In genomic region chr9:28969455-28969854, GRCm38 (mm10) we compare ENCODE assay signal across 21 mouse cellular contexts.
DNase-seq lines count a peak whose midpoint lies in the region; ATAC-seq and TF ChIP-seq lines count a peak whose summit lies in the region.
"Had no signal": no experiment of that assay in that cellular context is flagged by ENCODE, and none has a peak within 500 bp of the region (broad histone marks: within the 10 kb centered on the region; RNA-seq: fewer than 3 reads in every experiment).

No protein-coding gene starts in this region.

- WGBS in forebrain, embryonic 14.5 days: 75% methylated on average over 1 of the region's 1 CpGs
- WGBS in forebrain, embryonic 12.5 days: 85% methylated on average over 1 of the region's 1 CpGs
- WGBS in forebrain, postnatal 0 days: 61% methylated on average over 1 of the region's 1 CpGs
- WGBS in forebrain, embryonic 15.5 days: 66% methylated on average over 1 of the region's 1 CpGs

- H3K36me3 ChIP-seq in forebrain, embryonic 14.5 days (ENCODE audit: control insufficient read depth, insufficient read depth, low read length): no peaks in the 10 kb centered on the region
- no peaks in the 10 kb centered on the region for H3K36me3 ChIP-seq in forebrain, embryonic 12.5 days (replicated peaks)
- H3K36me3 ChIP-seq in forebrain, postnatal 0 days (ENCODE audit: insufficient read depth): no peaks in the 10 kb centered on the region
- no peaks in the 10 kb centered on the region for H3K36me3 ChIP-seq in forebrain, embryonic 15.5 days
- H3K36me3 ChIP-seq: embryonic facial prominence, embryonic 13.5 days; embryonic facial prominence, embryonic 15.5 days had no signal

- ATAC-seq in forebrain, embryonic 14.5 days: peak; percentile 52; the same call in 1 of the 2 replicates
- ATAC-seq in forebrain, embryonic 12.5 days (ENCODE audit: low FRiP score): no peak
- peak; percentile 78 for ATAC-seq in forebrain, postnatal 0 days
- ATAC-seq in forebrain, embryonic 15.5 days (replicated peaks): no peak; the same call in 1 of the 2 replicates

- no peak overlapping the region for H3K27ac ChIP-seq in forebrain, embryonic 14.5 days (ENCODE audit: low read depth, low read length)
- no peak overlapping the region for H3K27ac ChIP-seq in forebrain, embryonic 12.5 days
- no peak overlapping the region for H3K27ac ChIP-seq in forebrain, postnatal 0 days (ENCODE audit: low read depth, low read length)
- no peak overlapping the region for H3K27ac ChIP-seq in forebrain, embryonic 15.5 days (replicated peaks)
- H3K27ac ChIP-seq: embryonic facial prominence, embryonic 13.5 days; embryonic facial prominence, embryonic 15.5 days; gastrocnemius, adult 2 months had no signal

- H3K27me3 ChIP-seq in forebrain, embryonic 14.5 days (replicated peaks; ENCODE audit: control insufficient read depth, insufficient read depth, low read length): no peaks in the 10 kb centered on the region
- H3K27me3 ChIP-seq in forebrain, embryonic 12.5 days: no peaks in the 10 kb centered on the region
- H3K27me3 ChIP-seq in forebrain, postnatal 0 days (ENCODE audit: insufficient read depth, low read length): no peaks in the 10 kb centered on the region
- H3K27me3 ChIP-seq in forebrain, embryonic 15.5 days: no peaks in the 10 kb centered on the region
- H3K27me3 ChIP-seq: embryonic facial prominence, embryonic 13.5 days; embryonic facial prominence, embryonic 15.5 days had no signal

- no peak overlapping the region for H3K4me2 ChIP-seq in forebrain, embryonic 14.5 days (ENCODE audit: low read length)
- H3K4me2 ChIP-seq in forebrain, embryonic 12.5 days: no peak overlapping the region
- no peak overlapping the region for H3K4me2 ChIP-seq in forebrain, postnatal 0 days (ENCODE audit: low read depth)
- no peak overlapping the region for H3K4me2 ChIP-seq in forebrain, embryonic 15.5 days (replicated peaks)
- H3K4me2 ChIP-seq: embryonic facial prominence, embryonic 13.5 days; embryonic facial prominence, embryonic 15.5 days had no signal

- DNase-seq in forebrain, embryonic 14.5 days (ENCODE audit: low spot score): peak; percentile 32
- no peak for DNase-seq in forebrain, postnatal 0 days
- DNase-seq in brain, embryonic 14.5 days (ENCODE audit: low read depth): peak; percentile 70
- DNase-seq in neural tube, embryonic 10.5 days (ENCODE audit: extremely low spot score, low spot score): no peak
- DNase-seq in urinary bladder, postnatal 25 days (ENCODE audit: low spot score): no peak
- DNase-seq: adrenal gland, adult 2 months; adrenal gland, postnatal 10 days; adrenal gland, postnatal 25 days; cerebellum, adult 11 months; cerebellum, adult 18-20 months; cerebellum, adult 8-10 months; cerebellum, adult 9-11 months; cerebellum, postnatal 14 days; cerebellum, postnatal 36 days; embryo, embryonic 11 days; gastrocnemius, adult 2 months had no signal

- TF ChIP-seq POLR2A in brain, embryonic 14.5 days (IDR thresholded peaks at IDR 0.05; ENCODE audit: borderline replicate concordance, extremely low read depth, insufficient read depth, insufficient read length, poor library complexity, severe bottlenecking): no peak

- no peaks in the 10 kb centered on the region for H3K4me1 ChIP-seq in forebrain, embryonic 14.5 days (ENCODE audit: control insufficient read depth, insufficient read depth, low read length)
- H3K4me1 ChIP-seq in forebrain, embryonic 12.5 days: no peaks in the 10 kb centered on the region
- no peaks in the 10 kb centered on the region for H3K4me1 ChIP-seq in forebrain, postnatal 0 days (ENCODE audit: insufficient read depth)
- H3K4me1 ChIP-seq in forebrain, embryonic 15.5 days: no peaks in the 10 kb centered on the region
- H3K4me1 ChIP-seq: embryonic facial prominence, embryonic 13.5 days; embryonic facial prominence, embryonic 15.5 days had no signal

- H3K9me3 ChIP-seq in forebrain, embryonic 14.5 days (replicated peaks; ENCODE audit: control insufficient read depth, low read length): no peaks in the 10 kb centered on the region; the same call in 1 of the 2 replicates
- 0 out of 2 replicates have a peak, but pooled peaks cover 5% of the 10 kb centered on the region for H3K9me3 ChIP-seq in forebrain, embryonic 12.5 days
- H3K9me3 ChIP-seq in forebrain, postnatal 0 days (ENCODE audit: low read length): no peaks in the 10 kb centered on the region
- H3K9me3 ChIP-seq in forebrain, embryonic 15.5 days: no peaks in the 10 kb centered on the region; the same call in 1 of the 2 replicates
- H3K9me3 ChIP-seq: embryonic facial prominence, embryonic 13.5 days; embryonic facial prominence, embryonic 15.5 days had no signal

- TF ChIP-seq CTCF in forebrain, postnatal 0 days (IDR thresholded peaks at IDR 0.05; ENCODE audit: low read depth): no peak
- no peak for TF ChIP-seq CTCF in brain, embryonic 14.5 days (IDR thresholded peaks at IDR 0.05; ENCODE audit: borderline replicate concordance, extremely low read depth, insufficient read depth, insufficient read length)

- no peak overlapping the region for H3K9ac ChIP-seq in forebrain, embryonic 14.5 days (ENCODE audit: low read length)
- no peak overlapping the region for H3K9ac ChIP-seq in forebrain, embryonic 12.5 days
- H3K9ac ChIP-seq in forebrain, postnatal 0 days: no peak overlapping the region
- no peak overlapping the region for H3K9ac ChIP-seq in forebrain, embryonic 15.5 days (replicated peaks)
- H3K9ac ChIP-seq: embryonic facial prominence, embryonic 13.5 days; embryonic facial prominence, embryonic 15.5 days had no signal

- H3K4me3 ChIP-seq in forebrain, embryonic 14.5 days (ENCODE audit: low read depth, low read length): no peak overlapping the region
- no peak overlapping the region for H3K4me3 ChIP-seq in forebrain, embryonic 12.5 days (replicated peaks)
- H3K4me3 ChIP-seq in forebrain, postnatal 0 days (ENCODE audit: low read depth, low read length): no peak overlapping the region
- H3K4me3 ChIP-seq in forebrain, embryonic 15.5 days: no peak overlapping the region
- H3K4me3 ChIP-seq: embryonic facial prominence, embryonic 13.5 days; embryonic facial prominence, embryonic 15.5 days; erythroblast, embryonic 14.5 days; gastrocnemius, adult 2 months had no signal

Comparison
In these comparisons a context has a peak if more than half of its experiments do, and no peak if none do; other contexts are left out.
1. ATAC-seq: peak in forebrain, embryonic 14.5 days (single experiment) and forebrain, postnatal 0 days (single experiment); none in forebrain, embryonic 12.5 days (single experiment) and forebrain, embryonic 15.5 days (single experiment).
2. DNase-seq: peak in forebrain, embryonic 14.5 days (single experiment) and brain, embryonic 14.5 days (single experiment); none in forebrain, postnatal 0 days (single experiment), neural tube, embryonic 10.5 days (single experiment) and urinary bladder, postnatal 25 days (single experiment).